Mouse (Mus musculus): ENCODE results near the gene Phf12. TPM values are rescaled to one million over a fixed set of nuclear protein-coding genes. Genes with fewer than 3 reads are reported as not detected.

Gene Phf12
- polyA plus RNA-seq, 1 experiment from 2014 or later: 14.1 TPM

DNA sequence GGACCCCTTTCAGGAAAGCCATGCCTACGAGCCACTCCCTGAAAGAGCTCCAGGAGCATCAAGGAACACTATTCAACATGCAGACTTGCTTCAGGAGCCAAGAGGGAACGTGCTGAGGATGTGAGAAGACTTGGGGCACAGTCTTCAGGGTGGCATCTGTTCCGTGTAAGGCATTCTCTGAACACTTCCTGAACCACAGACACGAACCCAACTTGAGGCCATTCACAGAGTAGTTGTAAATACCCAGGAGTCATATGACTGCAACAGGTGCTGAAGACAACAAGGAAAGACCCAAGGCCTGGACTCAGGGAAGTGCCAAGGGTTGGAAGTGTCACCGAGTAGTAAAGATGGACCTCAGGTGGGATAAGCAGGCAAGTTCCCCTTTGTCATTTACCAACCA is 85.0 kb downstream of the Phf12 start:
- 66% methylated on average over 5 of the region's 5 CpGs for WGBS
- H3K4me2 ChIP-seq: no peak overlapping the region
- no peak overlapping the region for H3K4me3 ChIP-seq
- H3K9ac ChIP-seq: no peak overlapping the region
- no peak for ATAC-seq (ENCODE audit: insufficient number of reproducible peaks, low FRiP score, low TSS enrichment, low read depth)
- H3K27me3 ChIP-seq: no peaks in the 10 kb centered on the region
- H3K4me1 ChIP-seq: no peaks in the 10 kb centered on the region
- H3K27ac ChIP-seq: no peak overlapping the region
- H3K36me3 ChIP-seq: peaks cover 11% of the 10 kb centered on the region
- no peaks in the 10 kb centered on the region for H3K9me3 ChIP-seq

DNA sequence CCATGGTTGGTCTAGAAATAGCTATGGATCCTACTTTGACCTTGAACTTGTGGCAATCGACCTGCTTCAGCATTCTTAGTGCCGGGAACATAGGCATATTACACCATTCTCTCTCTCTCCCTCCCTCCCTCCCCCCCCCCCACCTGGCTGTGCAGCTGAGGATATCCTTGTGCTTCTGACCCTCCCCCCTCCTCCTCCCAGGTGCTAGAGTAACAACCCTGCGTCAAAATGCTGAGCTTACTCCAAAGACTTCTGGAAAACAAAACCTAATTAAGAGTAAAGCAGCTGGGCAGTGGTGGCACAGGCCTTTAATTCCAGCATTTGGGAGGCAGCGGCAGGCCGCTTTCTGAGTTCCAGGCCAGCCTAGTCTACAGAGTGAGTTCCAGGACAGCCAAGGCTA is 86.6 kb downstream of the Phf12 start:
- Histone ChIP-seq H3K36me3 (peaks cover 25% of the 10 kb centered on the region), H3K27ac (no peak overlapping the region), H3K4me1 (no peaks in the 10 kb centered on the region), H3K4me3 (no peak overlapping the region), H3K27me3 (no peaks in the 10 kb centered on the region), H3K4me2 (no peak overlapping the region), H3K9me3 (no peaks in the 10 kb centered on the region), H3K9ac (no peak overlapping the region)
- no peak for ATAC-seq (ENCODE audit: insufficient number of reproducible peaks, low FRiP score, low TSS enrichment, low read depth)
- 72% methylated on average over 5 of the region's 5 CpGs for WGBS

DNA sequence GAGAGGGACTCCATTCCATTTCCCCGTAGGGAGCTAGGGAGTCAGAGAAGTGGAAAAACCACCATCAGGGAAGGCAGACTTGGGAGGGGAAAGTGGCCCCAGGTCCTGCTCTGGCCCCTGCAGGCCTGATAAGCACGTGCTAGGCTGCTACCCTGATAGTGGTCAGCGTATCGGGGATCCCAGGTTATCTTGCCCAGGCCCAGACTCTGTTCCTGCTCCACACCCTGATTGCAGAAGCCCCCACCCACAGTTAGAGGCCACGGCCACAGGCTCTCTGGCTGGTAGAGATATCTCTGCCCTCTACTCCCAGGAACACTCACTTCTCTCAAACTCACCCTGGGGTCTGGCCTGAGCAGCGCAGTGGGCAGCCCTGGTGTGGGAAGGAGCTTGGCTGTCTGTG is 87.1 kb downstream of the Phf12 start:
- H3K27ac ChIP-seq: no peak overlapping the region
- WGBS: 79% methylated on average over 6 of the region's 6 CpGs
- no peak overlapping the region for H3K9ac ChIP-seq
- H3K36me3 ChIP-seq: peaks cover 30% of the 10 kb centered on the region
- H3K9me3 ChIP-seq: no peaks in the 10 kb centered on the region
- no peak overlapping the region for H3K4me3 ChIP-seq
- no peaks in the 10 kb centered on the region for H3K27me3 ChIP-seq
- ATAC-seq (ENCODE audit: insufficient number of reproducible peaks, low FRiP score, low TSS enrichment, low read depth): no peak
- H3K4me1 ChIP-seq: no peaks in the 10 kb centered on the region
- H3K4me2 ChIP-seq: no peak overlapping the region

DNA sequence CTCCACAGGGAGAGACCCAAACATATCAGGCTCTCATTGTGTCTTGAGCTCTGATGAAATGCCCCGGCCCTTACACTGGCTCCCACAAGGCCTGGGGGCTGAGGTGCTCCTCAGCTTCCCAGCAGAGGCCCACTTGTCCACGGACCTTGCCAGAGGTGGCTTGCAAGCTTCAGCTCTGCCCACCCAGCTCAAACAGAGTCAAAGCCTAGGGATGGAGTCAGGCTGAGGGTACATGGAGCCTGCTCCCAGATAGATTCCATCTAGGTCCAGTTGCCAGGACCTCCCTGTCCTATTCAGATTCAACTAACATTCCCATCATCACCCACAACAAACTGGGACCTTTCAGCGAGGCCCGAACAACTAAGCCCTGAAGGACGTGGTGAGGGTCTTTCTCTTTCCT is 89.4 kb downstream of the Phf12 start:
- Histone ChIP-seq H3K4me3 (no peak overlapping the region), H3K27me3 (no peaks in the 10 kb centered on the region), H3K9ac (no peak overlapping the region), H3K4me2 (no peak overlapping the region), H3K27ac (no peak overlapping the region), H3K4me1 (no peaks in the 10 kb centered on the region), H3K9me3 (no peaks in the 10 kb centered on the region), H3K36me3 (peaks cover 52% of the 10 kb centered on the region)
- 89% methylated on average over 5 of the region's 5 CpGs for WGBS
- no peak for ATAC-seq (ENCODE audit: insufficient number of reproducible peaks, low FRiP score, low TSS enrichment, low read depth)

DNA sequence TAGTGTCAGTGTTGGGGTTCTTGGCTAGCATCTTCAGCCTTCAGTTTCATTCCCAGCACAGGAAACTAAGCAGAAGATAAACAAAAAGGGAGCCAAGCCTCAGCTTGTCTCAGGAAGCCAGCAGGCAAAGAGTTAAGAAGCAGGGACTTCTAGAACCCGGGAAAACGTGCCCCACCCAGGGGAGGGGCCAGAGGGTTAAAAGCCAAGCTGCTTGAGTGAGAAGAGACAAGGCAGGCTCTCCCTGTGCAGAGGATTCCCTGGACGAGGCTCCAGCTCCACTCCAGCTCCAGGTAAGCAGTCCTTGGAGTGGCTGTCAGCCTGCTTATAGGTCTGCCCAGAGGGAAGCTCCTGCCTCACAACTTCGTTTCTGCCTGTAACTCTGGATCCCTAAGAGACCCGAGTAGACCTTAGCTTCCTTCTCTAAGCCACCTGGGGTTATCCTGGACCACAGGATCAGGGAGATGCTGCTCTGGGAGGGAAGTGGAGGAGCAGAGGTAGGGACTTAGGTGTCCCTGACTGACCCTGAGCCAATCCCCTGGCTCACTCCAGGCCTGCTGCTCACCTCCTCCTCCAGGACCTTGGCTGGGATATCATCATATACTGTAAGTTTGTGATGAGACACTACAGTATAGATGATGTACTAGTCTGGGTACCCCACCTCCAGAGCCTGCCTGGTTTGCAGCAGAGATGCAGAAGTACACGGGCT is 90.0 kb downstream of the Phf12 start:
- no peaks in the 10 kb centered on the region for H3K27me3 ChIP-seq
- H3K4me3 ChIP-seq: no peak overlapping the region
- 24% methylated on average over 6 of the region's 6 CpGs for WGBS
- H3K9ac ChIP-seq: no peak overlapping the region
- no peaks in the 10 kb centered on the region for H3K9me3 ChIP-seq
- no peaks in the 10 kb centered on the region for H3K4me1 ChIP-seq
- peaks cover 57% of the 10 kb centered on the region for H3K36me3 ChIP-seq
- no peak for ATAC-seq (ENCODE audit: insufficient number of reproducible peaks, low FRiP score, low TSS enrichment, low read depth)
- no peak overlapping the region for H3K27ac ChIP-seq
- H3K4me2 ChIP-seq: no peak overlapping the region

DNA sequence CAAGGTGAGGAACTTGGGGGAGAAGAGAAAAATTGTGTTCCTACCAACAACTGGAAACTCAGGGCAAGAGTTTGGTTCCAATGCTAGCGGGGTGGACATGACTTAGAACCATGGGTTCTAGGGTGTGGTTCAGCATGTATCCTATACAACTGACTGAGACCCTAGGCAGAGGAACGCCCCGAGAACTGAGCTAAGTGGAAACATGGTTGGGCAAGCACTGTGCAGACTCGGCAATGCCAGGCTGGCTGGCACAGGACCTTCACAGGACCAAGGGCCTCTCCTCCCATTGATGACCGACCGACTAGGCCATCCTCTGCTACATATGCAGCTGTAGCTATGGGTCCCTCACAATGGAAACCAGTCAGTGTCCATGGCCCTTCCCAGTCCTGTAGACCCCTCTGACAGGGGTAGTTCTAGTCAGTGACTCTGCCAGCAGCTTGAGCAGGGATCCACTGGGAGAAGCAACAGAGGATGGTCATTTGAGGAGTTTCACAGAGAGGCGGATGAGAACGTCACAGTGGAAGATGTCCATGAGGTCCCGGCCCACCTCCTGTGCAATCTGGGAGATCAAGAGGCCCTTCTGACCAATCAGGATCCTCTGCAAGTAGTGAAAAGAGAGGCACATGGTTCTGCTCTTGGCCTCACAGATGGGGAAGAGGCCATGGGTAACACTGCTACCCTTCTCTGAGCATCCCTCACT is 91.2 kb downstream of the Phf12 start:
- no peak for ATAC-seq (ENCODE audit: insufficient number of reproducible peaks, low FRiP score, low TSS enrichment, low read depth)
- Histone ChIP-seq H3K27me3 (no peaks in the 10 kb centered on the region), H3K9me3 (no peaks in the 10 kb centered on the region), H3K4me3 (no peak overlapping the region), H3K36me3 (peaks cover 63% of the 10 kb centered on the region), H3K9ac (no peak overlapping the region), H3K27ac (no peak overlapping the region), H3K4me2 (no peak overlapping the region), H3K4me1 (no peaks in the 10 kb centered on the region)
- 92% methylated on average over 9 of the region's 9 CpGs for WGBS

DNA sequence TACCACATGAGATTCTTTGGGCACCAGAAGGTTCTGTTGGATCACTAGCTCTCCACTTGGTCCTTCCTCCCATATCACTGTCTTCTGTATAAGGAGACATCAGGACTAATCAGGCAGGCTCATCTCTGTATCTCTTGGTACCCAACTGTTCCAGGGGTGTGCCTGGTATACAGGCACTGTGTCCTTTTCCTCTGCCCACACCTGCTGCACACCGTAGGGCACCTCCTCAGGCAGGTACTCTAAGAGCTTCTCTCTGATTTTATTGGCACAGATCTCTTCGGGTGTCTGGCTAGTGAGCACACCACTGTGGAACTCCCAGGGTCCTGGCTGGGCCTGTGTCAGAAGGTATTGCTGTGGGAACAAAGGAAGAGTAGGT is 91.7 kb downstream of the Phf12 start:
- Histone ChIP-seq H3K4me2 (no peak overlapping the region), H3K4me1 (no peaks in the 10 kb centered on the region), H3K4me3 (no peak overlapping the region), H3K36me3 (peaks cover 63% of the 10 kb centered on the region), H3K27ac (no peak overlapping the region), H3K9me3 (no peaks in the 10 kb centered on the region), H3K27me3 (no peaks in the 10 kb centered on the region), H3K9ac (no peak overlapping the region)
- ATAC-seq (ENCODE audit: insufficient number of reproducible peaks, low FRiP score, low TSS enrichment, low read depth): no peak
- 91% methylated on average over 2 of the region's 2 CpGs for WGBS

DNA sequence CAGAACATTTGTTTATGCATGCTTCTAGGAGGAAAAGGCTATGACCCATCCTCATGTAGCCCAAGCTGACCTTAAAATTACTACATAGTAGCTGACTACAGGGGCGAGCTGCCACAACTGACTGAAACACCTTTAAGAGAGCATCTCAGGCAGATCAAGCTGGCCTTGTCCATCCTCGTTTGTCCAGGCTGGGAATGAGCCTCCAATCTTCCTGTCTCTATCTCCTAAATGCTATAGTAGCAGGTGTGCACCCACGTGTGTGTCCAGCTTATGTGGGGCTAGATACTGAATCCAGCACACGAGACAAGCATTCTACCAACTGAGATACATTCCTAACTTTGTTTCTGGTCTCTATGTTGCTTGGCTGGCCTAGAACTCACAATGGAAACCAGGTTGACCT is 92.1 kb downstream of the Phf12 start:
- Histone ChIP-seq H3K9me3 (no peaks in the 10 kb centered on the region), H3K27ac (no peak overlapping the region), H3K4me3 (no peak overlapping the region), H3K27me3 (no peaks in the 10 kb centered on the region), H3K4me1 (peaks cover 3% of the 10 kb centered on the region), H3K9ac (no peak overlapping the region), H3K36me3 (peaks cover 63% of the 10 kb centered on the region), H3K4me2 (no peak overlapping the region)
- WGBS: 89% methylated on average over 4 of the region's 4 CpGs
- no peak for ATAC-seq (ENCODE audit: insufficient number of reproducible peaks, low FRiP score, low TSS enrichment, low read depth)

MicroRNAs encoded within 50 kb of the gene (microRNA counts, 519-probe panel; counts per million panel counts)
- microRNA mmu-miR-144 (3,503 counts per million, percentile 82 among the panel's probes with 10 or more counts), microRNA mmu-miR-451 (3,298 counts per million, percentile 78 among the panel's probes with 10 or more counts)

Small RNA genes within 50 kb of the gene (microRNA-seq; reads per million reads assigned to microRNA genes)
- 90.4 reads per million, percentile 49 among the genes with 10 or more reads in this experiment for gene Mir144
- gene Mir451a: not detected
- not detected for gene Mir451b

Other genes starting within 250 kb of the Phf12 start
- gene Myo18a, start 219.5 kb upstream of the Phf12 start, polyA plus RNA-seq (2015; fragmentation: Nextera tagmentation; extraction: Ambion mirVana): 71.9 and 73.2 TPM in 2 replicates
- gene Gm10277, start 195.0 kb upstream of the Phf12 start, polyA plus RNA-seq (2015; fragmentation: Nextera tagmentation; extraction: Ambion mirVana): 0.90 and 0.92 TPM in 2 replicates
- 0.74 and 0.91 TPM in 2 replicates for gene Pipox, start 88.7 kb upstream of the Phf12 start, polyA plus RNA-seq (2015; fragmentation: Nextera tagmentation; extraction: Ambion mirVana)
- gene Sez6, start 52.0 kb upstream of the Phf12 start, polyA plus RNA-seq (2015; fragmentation: Nextera tagmentation; extraction: Ambion mirVana): 0.42 and 0.84 TPM in 2 replicates
- 16.8 and 17.8 TPM in 2 replicates for gene Dhrs13, start 49.5 kb downstream of the Phf12 start, polyA plus RNA-seq (2015; fragmentation: Nextera tagmentation; extraction: Ambion mirVana)
- 56.1 and 67.6 TPM in 2 replicates for gene Flot2, start 55.2 kb downstream of the Phf12 start, polyA plus RNA-seq (2015; fragmentation: Nextera tagmentation; extraction: Ambion mirVana)
- gene Eral1, start 97.6 kb downstream of the Phf12 start, polyA plus RNA-seq (2015; fragmentation: Nextera tagmentation; extraction: Ambion mirVana): 30.6 and 33.7 TPM in 2 replicates
- 10.5 and 13.2 TPM in 2 replicates for gene Fam222b, start 111.9 kb downstream of the Phf12 start, polyA plus RNA-seq (2015; fragmentation: Nextera tagmentation; extraction: Ambion mirVana)
- 65.6 and 67.0 TPM in 2 replicates for gene Traf4, start 182.8 kb downstream of the Phf12 start, polyA plus RNA-seq (2015; fragmentation: Nextera tagmentation; extraction: Ambion mirVana)
- gene Nek8, start 193.9 kb downstream of the Phf12 start, polyA plus RNA-seq (2015; fragmentation: Nextera tagmentation; extraction: Ambion mirVana): 15.4 and 16.2 TPM in 2 replicates
- 31.3 and 32.0 TPM in 2 replicates for gene Tlcd1, start 194.0 kb downstream of the Phf12 start, polyA plus RNA-seq (2015; fragmentation: Nextera tagmentation; extraction: Ambion mirVana)
- 1,208 and 1,454 TPM in 2 replicates for gene Rpl23a, start 200.8 kb downstream of the Phf12 start, polyA plus RNA-seq (2015; fragmentation: Nextera tagmentation; extraction: Ambion mirVana)
- gene Rab34, start 205.7 kb downstream of the Phf12 start, polyA plus RNA-seq (2015; fragmentation: Nextera tagmentation; extraction: Ambion mirVana): 153 and 164 TPM in 2 replicates
- 3.1 and 3.5 TPM in 2 replicates for gene Proca1, start 210.6 kb downstream of the Phf12 start, polyA plus RNA-seq (2015; fragmentation: Nextera tagmentation; extraction: Ambion mirVana)